Mouse (Mus musculus) CH12.LX (cell line): ENCODE results near the gene Spryd3.

Experiments used
- BHLHE40 ChIP-seq: IDR thresholded peaks from 2 replicates; pipeline ENCODE4 v1.6.1; 2011; ENCODE audit warnings: mild to moderate bottlenecking, low read depth, low read length, improper control_type of control experiment
- CHD2 ChIP-seq: IDR thresholded peaks from 2 replicates; pipeline ENCODE4 v1.6.1; 2011; ENCODE audit warnings: low read length, improper control_type of control experiment
- CTCF ChIP-seq, 2 experiments: IDR thresholded peaks in 1 of 2; conservative IDR thresholded peaks in 1 of 2; 2 replicates each; pipeline ENCODE4 v1.5.1; 2011 to 2012; ENCODE audit warnings: low read depth in 2 of 2, low read length in 2 of 2, improper control_type of control experiment in 1 of 2, inconsistent platforms in 1 of 2, mild to moderate bottlenecking in 1 of 2, moderate library complexity in 1 of 2
- EP300 ChIP-seq: IDR thresholded peaks from 2 replicates; pipeline ENCODE4 v1.6.1; 2011; ENCODE audit warnings: low read length, improper control_type of control experiment
- HCFC1 ChIP-seq: IDR thresholded peaks from 2 replicates; pipeline ENCODE4 v1.6.1; 2012; ENCODE audit warnings: low read depth, mild to moderate bottlenecking, inconsistent platforms, low read length, improper control_type of control experiment
- IRF4 ChIP-seq: IDR thresholded peaks from 2 replicates; pipeline ENCODE4 v1.6.1; 2014; ENCODE audit warnings: low read depth, mild to moderate bottlenecking, inconsistent platforms, low read length, improper control_type of control experiment
- MAFK ChIP-seq: IDR thresholded peaks from 2 replicates; pipeline ENCODE4 v1.6.1; 2011; ENCODE audit warnings: low read length, improper control_type of control experiment; ENCODE audit not compliant: insufficient replicate concordance
- MAZ ChIP-seq: IDR thresholded peaks from 2 replicates; pipeline ENCODE4 v1.6.1; 2012; ENCODE audit warnings: low read depth, mild to moderate bottlenecking, inconsistent platforms, low read length, improper control_type of control experiment, moderate library complexity
- POLR2A ChIP-seq: IDR thresholded peaks from 2 replicates; pipeline ENCODE4 v1.6.1; 2011; ENCODE audit warnings: low read depth, mild to moderate bottlenecking, improper control_type of control experiment, low read length
- TCF12 ChIP-seq: IDR thresholded peaks from 2 replicates; pipeline ENCODE4 v1.6.1; 2014; ENCODE audit warnings: low read depth, mild to moderate bottlenecking, inconsistent platforms, low read length, improper control_type of control experiment
- USF1 ChIP-seq: IDR thresholded peaks from 2 replicates; pipeline ENCODE4 v1.6.1; 2014; ENCODE audit warnings: low read depth, mild to moderate bottlenecking, inconsistent platforms, low read length, improper control_type of control experiment
- ZKSCAN1 ChIP-seq: IDR thresholded peaks from 2 replicates; pipeline ENCODE4 v1.6.1; 2012; ENCODE audit warnings: low read depth, inconsistent platforms, low read length, improper control_type of control experiment, borderline replicate concordance

- TF ChIP-seq ZKSCAN1 (no peak), MAFK (no peak), MAZ (no peak), EP300 (no peak), CTCF (conservative IDR thresholded peaks at IDR 0.05 in 1 of 2, IDR thresholded peaks at IDR 0.05 in 1 of 2; ENCODE audit: low read depth in 2 of 2, low read length in 2 of 2) (peak in 1 of 2 experiments; percentile 30; a peak in 2 of 4 replicates), IRF4 (no peak), USF1 (no peak), BHLHE40 (no peak), POLR2A (no peak), HCFC1 (no peak), CHD2 (no peak), TCF12 (no peak)
These were observed 28.1 kb upstream of the Spryd3 start for GRCm38 (mm10) chr15:102163900-102164693.
